Mouse (Mus musculus) kidney, adult 9 months (tissue): ENCODE measurements around the gene Scgb2b27.
A peak's percentile ranks its signal among the peaks of the same experiment; 100 is the strongest.
"Not testable (repeated sequence)": the region's sequence is repeated elsewhere in the genome, so short reads cannot be mapped to it uniquely, and the experiment has no call there.

Experiments
- DNase-seq: peaks from one replicate; pipeline ENCODE4 v3.0.0; 2022

Scgb2b27 gene

DNA sequence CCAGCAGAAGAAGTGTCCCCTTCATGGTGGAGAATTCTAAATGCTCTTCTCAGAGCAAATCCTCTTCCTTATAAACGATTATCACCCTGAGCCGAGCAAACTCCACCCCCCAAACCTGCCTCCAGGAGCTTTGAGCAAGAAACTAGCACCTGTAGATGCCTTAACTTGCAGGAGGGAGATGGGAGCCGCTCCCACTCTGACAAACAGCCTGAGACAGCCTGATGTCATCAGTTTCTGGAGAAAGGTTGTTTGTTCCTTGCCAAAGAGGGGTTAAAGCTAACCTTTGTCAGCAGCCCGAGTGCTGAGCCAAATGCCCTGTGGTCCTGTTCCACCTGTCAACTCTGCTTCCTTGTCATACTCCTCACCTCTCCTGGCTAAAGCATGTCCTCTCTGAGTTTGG lies at the start of gene Scgb2b27:
Gene Scgb2b27, minus strand, starts transcription at position 101 of the 400 bp plus-strand sequence.
- DNase-seq = no peak

DNA sequence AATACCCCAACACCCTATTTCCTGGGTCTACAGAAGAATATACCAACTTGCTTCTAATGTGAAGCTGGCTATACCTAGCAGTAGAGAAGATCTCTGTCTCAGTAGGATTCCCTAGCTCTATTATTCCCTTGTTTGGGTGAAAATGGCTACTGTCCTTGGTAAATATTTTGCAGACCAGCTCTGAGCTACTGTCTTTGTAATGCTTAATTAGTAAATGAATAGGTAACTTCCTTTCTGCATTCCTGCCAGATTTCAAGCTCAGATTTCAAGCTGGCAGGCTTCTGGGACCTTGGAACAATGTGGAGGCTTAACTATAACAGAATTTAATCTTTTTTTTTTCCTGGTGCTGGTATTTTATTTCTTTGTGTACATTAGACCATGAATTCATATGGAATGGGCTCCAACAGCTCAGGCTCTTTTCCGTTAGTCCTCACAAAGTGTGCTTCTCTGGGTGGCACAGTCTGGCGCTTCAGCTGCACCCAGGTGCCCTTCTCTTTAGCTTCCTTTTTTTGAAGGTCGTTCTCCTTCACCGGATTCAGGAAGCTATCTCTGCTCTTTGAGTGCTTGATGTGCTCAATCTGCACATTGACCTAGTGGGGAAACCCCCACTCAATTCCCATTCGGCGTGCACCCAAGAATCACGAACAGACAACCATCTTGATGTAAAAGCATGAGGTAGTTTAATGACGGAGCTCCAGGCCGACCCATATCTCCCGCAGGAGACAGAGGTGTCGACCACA lies 22.5 kb upstream of the Scgb2b27 start:
- DNase-seq = peak; percentile 64

DNA sequence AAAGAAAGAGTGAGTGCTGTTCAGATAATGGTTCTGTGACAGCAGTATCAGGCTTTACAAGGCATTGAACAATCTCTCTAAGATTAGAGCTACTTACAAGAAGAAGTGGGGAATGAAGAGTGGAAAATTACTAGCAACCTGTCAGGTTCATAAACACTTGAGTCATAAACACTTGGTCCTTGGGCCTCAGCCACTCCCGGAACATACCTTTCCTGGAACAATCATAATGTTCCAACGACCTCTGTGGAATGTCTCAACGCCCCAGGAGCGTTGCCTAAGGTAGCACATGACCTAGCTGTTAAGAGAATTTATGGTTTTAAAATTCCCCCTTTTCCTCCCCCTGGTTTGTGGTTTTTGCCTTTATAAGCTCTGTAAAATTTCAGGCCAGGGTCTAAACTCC lies 20.8 kb upstream of the Scgb2b27 start:
- not testable (repeated sequence) for DNase-seq

- DNase-seq = no peak
These were observed 16.3 kb upstream of the Scgb2b27 start for GRCm38 (mm10) chr7:34030026-34030425.

GRCm38 (mm10) chr7:34027202-34027601 lies 13.5 kb upstream of the Scgb2b27 start:
- DNase-seq = not testable (repeated sequence)

- no peak for DNase-seq
These were observed 11.9 kb upstream of the Scgb2b27 start for GRCm38 (mm10) chr7:34025641-34026040.

DNA sequence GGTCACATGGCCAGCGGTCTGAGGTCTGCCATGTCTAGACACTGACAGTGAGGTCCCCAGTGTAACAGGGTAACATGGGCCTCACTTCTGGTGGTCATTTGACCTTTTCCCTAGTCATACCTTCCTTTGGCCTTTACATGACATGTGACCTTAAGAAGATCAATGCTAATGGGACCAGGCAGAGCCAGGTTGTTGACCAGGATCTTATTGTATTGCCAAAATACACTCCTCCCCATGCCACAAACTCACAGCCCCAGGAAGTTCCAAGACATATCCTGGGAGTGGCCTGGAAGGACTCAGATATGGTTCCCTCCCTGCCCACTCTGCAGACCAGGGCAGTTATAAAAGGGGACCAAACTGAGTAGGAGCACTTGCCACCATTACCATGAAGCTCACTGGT lies 7.4 kb upstream of the Scgb2b27 start, which contains the start of gene Scgb1b27:
Gene Scgb1b27, plus strand, starts transcription at position 301 of the 400 bp plus-strand sequence.
- not testable (repeated sequence) for DNase-seq

DNA sequence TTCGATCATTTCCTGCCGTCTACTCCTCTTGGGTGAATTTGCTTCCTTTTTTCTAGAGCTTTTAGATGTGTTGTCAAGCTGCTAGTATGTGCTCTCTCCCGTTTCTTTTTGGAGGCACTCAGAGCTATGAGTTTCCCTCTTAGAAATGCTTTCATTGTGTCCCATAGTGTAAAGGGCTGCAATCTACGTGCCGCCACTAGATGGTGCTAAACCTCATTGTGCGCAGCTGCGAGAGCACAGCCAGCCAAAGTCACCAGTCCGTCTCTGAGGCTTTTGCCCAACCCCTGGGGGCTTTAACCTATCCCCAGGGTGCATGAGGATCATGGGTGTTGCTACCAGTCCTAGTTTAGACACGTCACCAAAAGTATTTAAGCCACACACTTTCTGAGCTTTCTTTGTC lies 31.5 kb downstream of the Scgb2b27 start:
- peak; percentile 55 for DNase-seq
